Mouse (Mus musculus) midbrain, embryonic 14.5 days (tissue): Measurements from ENCODE around the gene Pfpl. TPM values are rescaled to one million over a fixed set of nuclear protein-coding genes. Genes with fewer than 3 reads are reported as not detected.

Source experiments
- ATAC-seq: fragments of 200-750 bp; cut with Nextera tagmentation; 2 replicates; pipeline ENCODE4 v1.8.0; 2017; ENCODE audit warnings: moderate number of reproducible peaks, moderate library complexity; ENCODE audit not compliant: low FRiP score, low TSS enrichment
- DNase-seq: peaks from one replicate; pipeline ENCODE4 v3.0.0-alpha.2; 2015
- H3K27ac ChIP-seq: fragments of 300-500 bp; sonication (generic); replicated peaks from 2 replicates; pipeline ENCODE4 v1.5.1; 2014; ENCODE audit warnings: mild to moderate bottlenecking, low read depth, low read length, moderate library complexity
- H3K27me3 ChIP-seq: fragments of 300-500 bp; sonication (generic); 2 replicates; pipeline ENCODE4 v1.6.1; 2014; ENCODE audit warnings: low read length, control low read depth, mixed read lengths; ENCODE audit not compliant: control insufficient read depth, insufficient read depth
- H3K36me3 ChIP-seq: fragments of 300-500 bp; sonication (generic); 2 replicates; pipeline ENCODE4 v1.6.1; 2014; ENCODE audit warnings: low read length, control low read depth; ENCODE audit not compliant: control insufficient read depth, insufficient read depth
- H3K4me1 ChIP-seq: fragments of 300-500 bp; sonication (generic); 2 replicates; pipeline ENCODE4 v1.6.1; 2014; ENCODE audit warnings: mild to moderate bottlenecking, antibody characterized with exemption, low read length, control low read depth; ENCODE audit not compliant: control insufficient read depth, insufficient read depth
- H3K4me2 ChIP-seq: fragments of 300-500 bp; sonication (generic); 2 replicates; pipeline ENCODE4 v1.6.1; 2014; ENCODE audit warnings: mild to moderate bottlenecking, low read length, moderate library complexity
- H3K4me3 ChIP-seq: fragments of 300-500 bp; sonication (generic); replicated peaks from 2 replicates; pipeline ENCODE4 v1.5.1; 2014; ENCODE audit warnings: low read depth, low read length
- H3K9ac ChIP-seq: fragments of 300-500 bp; sonication (generic); replicated peaks from 2 replicates; pipeline ENCODE4 v1.6.1; 2014; ENCODE audit warnings: mild to moderate bottlenecking, low read length, moderate library complexity
- H3K9me3 ChIP-seq: fragments of 300-500 bp; sonication (generic); 2 replicates; pipeline ENCODE4 v1.6.1; 2016; ENCODE audit warnings: low read length, control low read depth, mixed read lengths; ENCODE audit not compliant: control insufficient read depth
- WGBS: fragments of 180-500 bp; shearing (Covaris S2); extraction: QIAGEN DNeasy Blood & Tissue Kit; methylation state at CpG from one replicate; pipeline ENCODE4 v1.1.7; 2014; 5-methylcytosine and 5-hydroxymethylcytosine counted together
- polyA plus RNA-seq: library from polyadenylated mRNA; unstranded; fragments of >200 nt; fragmentation: Nextera tagmentation; extraction: Ambion mirVana; gene quantifications from 2 replicates; pipeline ENCODE4 v1.2.1, GENCODE M21; 2014

Pfpl gene
- polyA plus RNA-seq, 1 experiment from 2014 or later: not detected

GRCm38 (mm10) chr19:12460282-12461249 lies 32.9 kb downstream of the Pfpl start, which contains the start of gene Mpeg1:
Gene Mpeg1, plus strand, starts transcription at chr19:12460779.
- ATAC-seq (no peak), DNase-seq (no peak)
- Histone ChIP-seq H3K27ac (no peak within 1 kb of the TSS), H3K4me3 (no peak within 1 kb of the TSS), H3K9ac (no peak within 1 kb of the TSS), H3K9me3 (no peaks in the 10 kb centered on the region), H3K4me1 (no peaks in the 10 kb centered on the region), H3K36me3 (0 out of 2 replicates have a peak, but pooled peaks cover 2% of the 10 kb centered on the region), H3K4me2 (no peak within 1 kb of the TSS), H3K27me3 (no peaks in the 10 kb centered on the region)
- WGBS: 86% methylated on average over 11 of the region's 11 CpGs

- ATAC-seq: no peak
- Histone ChIP-seq H3K27ac (no peak overlapping the region), H3K9me3 (no peaks in the 10 kb centered on the region), H3K36me3 (peaks cover 13% of the 10 kb centered on the region; the same call in 1 of the 2 replicates), H3K4me3 (no peak overlapping the region), H3K27me3 (no peaks in the 10 kb centered on the region), H3K4me1 (no peaks in the 10 kb centered on the region), H3K4me2 (no peak overlapping the region), H3K9ac (no peak overlapping the region)
- DNase-seq: no peak
- 68% methylated on average over 7 of the region's 7 CpGs for WGBS
These were observed 35.4 kb downstream of the Pfpl start for GRCm38 (mm10) chr19:12462851-12463721.

- 6% methylated on average over 1 of the region's 1 CpGs for WGBS
- Histone ChIP-seq H3K4me3 (no peak overlapping the region), H3K27me3 (no peaks in the 10 kb centered on the region), H3K36me3 (peaks cover 19% of the 10 kb centered on the region), H3K9me3 (no peaks in the 10 kb centered on the region), H3K9ac (no peak overlapping the region), H3K4me1 (no peaks in the 10 kb centered on the region), H3K27ac (no peak overlapping the region), H3K4me2 (no peak overlapping the region)
- no peak for ATAC-seq
- DNase-seq: no peak
These were observed 36.0 kb downstream of the Pfpl start for GRCm38 (mm10) chr19:12463722-12464035.

GRCm38 (mm10) chr19:12464127-12464526 lies 36.4 kb downstream of the Pfpl start:
- 85% methylated on average over 5 of the region's 5 CpGs for WGBS
- H3K4me1 ChIP-seq: no peaks in the 10 kb centered on the region
- no peaks in the 10 kb centered on the region for H3K27me3 ChIP-seq
- no peaks in the 10 kb centered on the region for H3K9me3 ChIP-seq
- peaks cover 24% of the 10 kb centered on the region for H3K36me3 ChIP-seq
- H3K4me2 ChIP-seq: no peak overlapping the region
- DNase-seq (no peak), ATAC-seq (no peak)
- H3K27ac ChIP-seq: no peak overlapping the region
- no peak overlapping the region for H3K4me3 ChIP-seq
- H3K9ac ChIP-seq: no peak overlapping the region

- peaks cover 29% of the 10 kb centered on the region for H3K36me3 ChIP-seq
- no peak overlapping the region for H3K27ac ChIP-seq
These were observed 37.0 kb downstream of the Pfpl start for GRCm38 (mm10) chr19:12464674-12465073.

GRCm38 (mm10) chr19:12465530-12466144 lies 37.9 kb downstream of the Pfpl start:
- H3K9me3 ChIP-seq: no peaks in the 10 kb centered on the region
- H3K4me1 ChIP-seq: no peaks in the 10 kb centered on the region
- DNase-seq (no peak), ATAC-seq (no peak)
- H3K27me3 ChIP-seq: no peaks in the 10 kb centered on the region
- no peak overlapping the region for H3K4me3 ChIP-seq
- H3K27ac ChIP-seq: no peak overlapping the region
- H3K4me2 ChIP-seq: no peak overlapping the region
- H3K9ac ChIP-seq: no peak overlapping the region
- peaks cover 34% of the 10 kb centered on the region for H3K36me3 ChIP-seq
- 94% methylated on average over 10 of the region's 10 CpGs for WGBS

More at GRCm38 (mm10) chr19:12464674-12465073, 37.0 kb downstream of the Pfpl start:
- 90% methylated on average over 4 of the region's 4 CpGs for WGBS
- DNase-seq (no peak), ATAC-seq (no peak)
- H3K27me3 ChIP-seq: no peaks in the 10 kb centered on the region
- H3K9ac ChIP-seq: no peak overlapping the region
- H3K9me3 ChIP-seq: no peaks in the 10 kb centered on the region
- no peaks in the 10 kb centered on the region for H3K4me1 ChIP-seq
- H3K4me3 ChIP-seq: no peak overlapping the region
- H3K4me2 ChIP-seq: no peak overlapping the region

- H3K4me3 ChIP-seq: no peak overlapping the region
- no peaks in the 10 kb centered on the region for H3K27me3 ChIP-seq
- no peak overlapping the region for H3K4me2 ChIP-seq
- no peaks in the 10 kb centered on the region for H3K4me1 ChIP-seq
- no peak overlapping the region for H3K9ac ChIP-seq
- WGBS: 35% methylated on average over 7 of the region's 7 CpGs
- ATAC-seq: peak; percentile 51; the same call in 1 of the 2 replicates
- DNase-seq: peak; percentile 75
- H3K9me3 ChIP-seq: no peaks in the 10 kb centered on the region
- H3K36me3 ChIP-seq: peaks cover 38% of the 10 kb centered on the region
- H3K27ac ChIP-seq: no peak overlapping the region
These were observed 38.5 kb downstream of the Pfpl start for GRCm38 (mm10) chr19:12466204-12466603.

GRCm38 (mm10) chr19:12467436-12467835 lies 39.7 kb downstream of the Pfpl start:
- H3K4me2 ChIP-seq: no peak overlapping the region
- WGBS: 84% methylated on average over 5 of the region's 5 CpGs
- H3K27ac ChIP-seq: no peak overlapping the region
- peak; percentile 59 for DNase-seq
- H3K27me3 ChIP-seq: no peaks in the 10 kb centered on the region
- ATAC-seq: no peak
- H3K4me3 ChIP-seq: no peak overlapping the region
- H3K9ac ChIP-seq: no peak overlapping the region
- no peaks in the 10 kb centered on the region for H3K9me3 ChIP-seq
- H3K36me3 ChIP-seq: peaks cover 49% of the 10 kb centered on the region
- H3K4me1 ChIP-seq: no peaks in the 10 kb centered on the region
